Mouse (Mus musculus) frontal cortex, adult (tissue): ENCODE measurements around the gene Hpcal4.
"Not testable (repeated sequence)": the region's sequence is repeated elsewhere in the genome, so short reads cannot be mapped to it uniquely, and the experiment has no call there.

ENCODE experiments used
- ATAC-seq: cut with Nextera tagmentation; 2 replicates; pipeline ENCODE4 v1.9.2; 2017; ENCODE audit warnings: mild to moderate bottlenecking, moderate library complexity, mixed read lengths; ENCODE audit not compliant: low TSS enrichment

The Hpcal4 gene

DNA sequence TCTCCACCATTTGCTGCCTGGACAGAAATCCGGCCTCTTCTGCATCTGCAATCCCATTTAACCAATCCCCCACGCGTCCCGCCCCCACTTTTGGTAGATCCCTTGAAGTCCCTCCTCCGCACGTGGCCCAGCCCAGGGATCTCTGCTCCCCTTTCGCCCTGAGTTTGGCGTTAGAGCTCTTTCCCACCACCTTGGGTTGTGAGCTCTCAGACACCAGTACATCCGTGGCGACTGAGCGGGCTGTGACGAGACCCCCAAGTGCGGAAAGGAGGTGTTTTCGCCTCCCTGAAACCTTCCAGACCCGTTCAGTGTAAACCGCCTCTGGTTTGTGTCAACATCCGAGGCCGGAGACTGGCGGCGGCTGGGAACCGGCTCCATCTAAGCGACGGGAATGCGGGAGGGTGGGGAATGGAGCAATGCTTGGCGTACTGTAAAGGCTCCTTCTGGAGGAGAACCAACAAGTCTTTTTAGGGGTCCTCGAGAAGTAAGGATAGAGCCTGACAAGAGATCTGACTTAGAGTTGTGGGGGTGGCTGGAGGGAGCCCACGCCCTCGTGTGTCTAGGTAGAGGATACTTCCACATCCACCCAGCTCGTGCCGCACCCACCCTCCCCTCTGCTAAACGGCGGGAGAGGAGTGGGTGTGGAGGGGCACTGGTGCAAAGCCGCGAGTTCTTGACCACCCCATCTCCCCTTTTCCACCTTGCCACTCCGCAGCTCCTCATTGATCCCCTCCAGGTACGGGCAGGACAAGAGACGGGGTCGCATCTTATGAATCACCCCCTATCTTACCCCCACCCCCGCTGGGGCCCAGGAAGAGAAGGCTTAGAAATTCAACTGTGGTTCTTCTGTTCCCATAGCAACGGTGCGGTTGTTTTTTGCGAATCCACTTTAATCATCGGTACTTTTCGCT, at the start of gene Hpcal4:
Gene Hpcal4, plus strand, starts transcription at position 900 of the 911 bp plus-strand sequence.
- ATAC-seq: peak; percentile 56

DNA sequence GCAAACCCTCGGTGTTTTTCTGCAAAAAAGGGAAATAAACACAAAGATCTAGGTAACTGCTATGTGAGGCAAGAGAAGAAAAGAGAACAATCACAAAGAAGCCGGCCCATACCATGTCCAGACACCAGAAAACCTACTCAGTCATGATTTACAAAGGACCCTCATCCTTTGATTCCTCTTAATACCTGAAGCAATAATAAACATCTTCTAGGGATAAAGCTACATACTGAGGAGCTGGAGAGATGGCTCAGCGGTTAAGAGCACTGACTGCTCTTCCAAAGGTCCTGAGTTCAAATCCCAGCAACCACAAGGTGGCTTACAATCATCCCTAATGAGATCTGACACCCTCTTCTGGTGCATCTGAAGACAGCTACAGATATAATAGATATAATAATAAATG, 45.5 kb upstream of the Hpcal4 start:
- no peak for ATAC-seq

DNA sequence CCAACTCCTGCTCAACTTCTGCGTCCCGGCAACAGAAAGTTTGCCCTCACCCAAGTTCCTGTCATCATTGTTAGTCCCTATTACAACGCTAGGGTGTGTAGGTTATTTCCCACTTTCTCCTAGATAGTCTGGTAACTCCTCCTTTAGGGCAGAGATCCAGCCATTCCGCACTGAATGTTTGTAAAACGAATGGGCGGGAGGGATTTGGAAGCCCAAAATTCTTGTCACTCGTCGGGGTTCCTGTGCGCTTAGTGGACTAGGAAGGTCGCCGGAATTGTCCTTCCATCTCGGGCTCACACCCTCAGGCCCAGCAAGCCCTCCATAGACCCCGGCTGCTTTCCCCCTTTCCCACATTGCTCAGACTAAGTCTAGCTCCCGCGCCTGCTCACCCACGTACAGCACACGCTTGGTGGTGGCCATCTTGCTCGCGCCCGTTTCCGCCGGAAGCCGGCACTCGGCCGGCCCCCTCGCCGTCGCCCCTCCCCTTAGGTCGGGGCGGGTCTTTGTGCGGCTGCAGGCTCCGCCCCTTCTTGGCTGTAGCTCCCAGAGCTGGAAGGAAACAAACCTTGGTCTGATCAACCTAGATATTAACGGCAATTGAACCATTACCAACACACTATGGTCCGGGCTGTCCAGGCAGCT, 43.4 kb upstream of the Hpcal4 start, which contains the start of gene Ppie:
Gene Ppie, minus strand, starts transcription at position 439 of the 642 bp plus-strand sequence.
- peak; percentile 99 for ATAC-seq

DNA sequence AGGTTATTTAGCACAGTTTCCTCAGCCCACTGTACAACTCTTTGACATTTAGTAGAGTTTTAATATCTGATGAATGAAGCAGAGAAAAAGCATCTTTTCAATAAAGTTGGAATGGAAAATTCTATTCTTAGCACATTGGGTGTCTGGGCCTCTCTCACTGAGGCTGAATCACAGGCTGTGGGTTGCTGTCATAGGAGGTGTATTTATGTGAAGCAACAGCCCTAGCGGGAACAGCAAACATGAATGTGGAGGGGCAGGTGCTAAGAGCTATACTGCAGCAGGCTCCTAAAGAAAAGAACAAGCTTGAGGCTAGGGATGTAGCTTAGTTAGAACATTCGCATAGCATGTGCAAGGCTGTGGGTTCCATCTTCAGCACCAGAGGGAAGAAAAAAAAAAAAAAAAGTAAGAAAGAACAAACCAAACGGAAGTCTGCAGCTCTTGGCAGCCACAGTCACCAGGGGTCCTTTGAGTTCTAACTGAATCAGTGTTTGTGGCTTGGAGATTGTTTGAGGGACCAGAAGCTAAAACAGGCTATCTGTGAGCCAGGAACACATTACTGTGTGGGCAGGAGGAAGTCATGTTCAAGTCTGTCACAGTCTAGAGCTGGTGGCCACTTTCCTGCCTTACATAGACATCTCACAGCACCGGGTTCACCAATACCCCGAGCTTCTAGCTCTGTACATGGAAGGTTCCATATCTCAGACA, 35.4 kb upstream of the Hpcal4 start:
- ATAC-seq: peak; percentile 97

DNA sequence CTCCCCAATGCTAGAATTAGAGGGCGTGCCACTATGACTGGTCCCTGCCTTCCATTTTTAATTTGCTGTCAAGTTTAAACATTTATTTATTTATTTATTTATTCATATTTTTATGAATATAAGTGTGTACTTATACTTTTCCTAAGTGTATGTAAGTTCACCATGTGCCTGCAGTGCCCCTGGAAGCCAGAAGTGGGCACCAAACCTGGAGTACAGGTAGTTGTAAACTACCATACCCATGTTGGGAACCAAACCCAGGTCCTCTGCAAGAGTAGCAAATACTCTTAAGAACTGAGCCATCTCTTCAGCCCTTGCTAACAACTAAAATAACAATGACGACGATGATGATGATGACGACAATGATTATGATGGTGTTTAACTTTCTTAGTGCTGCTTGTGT, 31.0 kb upstream of the Hpcal4 start:
- ATAC-seq: no peak

DNA sequence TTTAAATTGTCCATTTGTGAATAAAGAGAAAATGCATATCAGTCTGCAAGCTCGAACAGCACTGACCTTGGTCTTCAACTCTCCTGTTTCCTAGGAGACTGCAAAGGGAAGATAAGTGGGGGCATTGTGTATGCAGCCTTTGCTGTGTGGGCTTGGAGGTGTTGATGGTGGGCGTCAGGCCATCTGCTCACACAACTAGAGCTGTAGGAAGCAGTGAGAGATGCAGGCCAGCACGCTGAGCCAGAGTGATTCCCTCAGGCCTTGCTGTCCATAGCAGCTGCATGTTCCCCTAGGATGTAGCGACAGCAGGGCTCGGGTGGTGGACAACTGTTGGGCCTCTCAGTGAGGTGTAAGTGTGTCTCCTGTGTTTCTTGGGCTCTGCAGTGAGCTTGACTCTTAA, 30.1 kb upstream of the Hpcal4 start:
- peak; percentile 95 for ATAC-seq

DNA sequence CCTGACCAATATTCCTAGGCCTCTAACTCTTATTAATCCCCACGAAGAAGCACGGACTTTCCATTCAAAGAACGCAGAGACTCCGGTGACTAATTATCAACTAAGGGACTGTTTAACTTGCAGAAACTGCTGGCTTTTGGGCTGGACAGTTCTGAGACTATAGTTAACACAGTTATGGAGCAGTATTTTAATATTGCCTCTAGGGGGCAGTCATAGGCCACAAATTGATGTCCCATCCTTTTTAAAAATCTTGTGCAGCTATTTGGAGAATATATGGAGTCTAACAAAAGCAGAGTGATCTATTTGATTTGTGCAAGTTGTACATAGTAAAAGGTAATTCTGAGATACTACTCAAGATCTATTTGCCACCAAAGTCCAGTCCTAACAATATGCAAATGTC, 28.0 kb upstream of the Hpcal4 start:
- ATAC-seq: peak; percentile 76; the same call in 1 of the 2 replicates

DNA sequence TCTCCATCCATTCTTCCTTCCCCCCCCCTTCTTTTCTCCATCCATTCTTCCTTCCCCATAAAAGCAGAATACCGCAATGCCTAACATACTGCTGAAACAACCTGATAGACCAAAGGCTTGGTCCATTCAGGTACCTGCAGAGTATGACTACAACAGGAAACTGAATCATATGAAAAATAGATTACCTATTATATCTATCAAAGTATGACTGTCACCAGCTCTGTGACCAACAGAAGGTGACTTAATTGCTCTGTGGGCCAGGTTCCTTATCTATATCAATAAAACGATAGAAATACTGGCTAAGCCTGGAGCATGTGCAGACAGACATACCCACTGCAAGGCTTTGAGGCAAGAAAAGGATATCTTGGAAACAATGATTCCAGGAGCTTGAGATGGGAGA, 27.6 kb upstream of the Hpcal4 start:
- ATAC-seq: no peak

DNA sequence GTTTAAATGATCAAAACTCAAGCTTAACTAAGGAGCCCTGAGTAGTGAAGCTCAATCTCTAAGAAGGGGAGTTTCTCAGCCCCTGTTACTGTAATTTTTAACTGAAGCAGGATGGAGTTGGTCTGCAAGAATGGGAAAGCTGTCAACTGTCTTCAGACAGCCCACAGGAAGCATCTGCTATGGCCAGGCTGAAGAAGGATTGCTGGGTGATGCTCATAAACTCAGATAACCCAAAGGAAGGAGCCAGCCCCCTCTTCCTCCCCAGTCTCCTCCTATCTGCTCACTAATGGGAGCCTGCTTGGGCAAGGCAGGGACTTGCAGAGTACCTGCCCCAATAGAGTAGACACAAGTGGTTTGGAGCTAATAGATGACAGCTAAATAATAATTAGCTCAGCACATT, 27.2 kb upstream of the Hpcal4 start:
- no peak for ATAC-seq

DNA sequence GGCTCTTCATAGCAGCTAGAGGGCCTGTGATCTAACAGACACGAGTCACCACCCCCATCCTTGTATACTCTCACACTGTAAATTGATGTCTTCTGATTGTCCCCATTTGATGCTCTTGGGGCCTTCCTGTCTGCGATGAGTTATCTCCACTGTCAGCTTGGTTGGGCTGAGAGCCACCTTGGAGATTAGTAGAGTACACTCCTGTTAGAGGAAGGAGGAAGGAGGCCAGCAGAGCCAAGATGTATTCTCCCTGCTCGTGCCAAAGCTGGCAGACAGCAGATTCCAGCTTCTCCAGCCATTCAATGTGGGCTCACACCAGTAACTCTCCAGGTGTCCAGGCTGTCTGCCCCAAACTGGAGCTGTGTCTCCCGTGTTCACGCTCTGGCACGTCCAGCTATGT, 22.5 kb upstream of the Hpcal4 start:
- no peak for ATAC-seq

DNA sequence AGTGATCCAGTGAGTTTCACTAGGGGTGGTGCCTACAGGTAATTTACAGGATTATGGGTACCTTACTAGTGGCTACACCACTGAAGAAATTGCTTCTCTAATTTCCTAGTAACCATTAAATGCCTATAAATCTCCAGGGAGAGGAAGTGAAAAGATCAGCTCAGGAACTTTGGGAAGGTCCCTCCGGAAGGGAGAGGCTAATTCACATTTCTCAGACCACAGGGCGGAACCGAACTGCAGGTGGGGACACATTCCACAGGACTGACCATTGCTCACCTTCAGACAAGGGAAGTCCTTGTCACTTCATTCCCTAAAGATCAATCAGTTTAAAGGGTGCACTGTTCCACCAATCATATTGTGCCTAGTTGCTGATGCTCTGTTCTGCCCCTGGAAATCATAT, 21.8 kb upstream of the Hpcal4 start:
- ATAC-seq: not testable (repeated sequence)

DNA sequence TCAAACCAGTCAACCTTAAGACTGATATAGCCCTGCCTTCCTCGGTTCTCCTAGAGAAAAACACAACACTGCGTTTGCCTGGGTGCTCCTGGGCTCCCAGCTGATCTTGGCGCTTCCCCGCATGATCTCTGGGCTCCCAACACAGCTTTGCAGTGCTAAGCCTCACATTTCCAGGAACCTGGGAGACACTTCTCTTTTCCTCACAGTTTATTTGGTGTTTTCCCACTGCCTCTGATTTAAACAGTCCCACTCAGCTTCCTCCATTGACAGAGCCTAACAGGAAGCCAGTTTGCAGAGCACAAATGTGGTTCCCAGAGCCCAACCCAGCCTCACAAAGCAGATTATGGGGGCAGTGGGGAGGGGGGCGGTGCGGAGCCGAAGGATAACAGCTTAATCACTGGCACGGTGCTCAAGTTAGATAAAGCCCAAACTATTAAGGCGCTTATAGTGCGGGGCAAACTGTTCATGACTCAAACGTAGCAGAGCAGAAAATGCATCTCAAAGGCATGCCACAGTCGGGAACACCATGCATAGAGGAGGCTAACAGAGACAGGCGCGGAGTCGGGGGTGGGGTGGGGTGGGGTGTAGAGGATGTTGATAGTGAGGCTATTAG, 20.6 kb upstream of the Hpcal4 start:
- peak; percentile 34; the same call in 1 of the 2 replicates for ATAC-seq

DNA sequence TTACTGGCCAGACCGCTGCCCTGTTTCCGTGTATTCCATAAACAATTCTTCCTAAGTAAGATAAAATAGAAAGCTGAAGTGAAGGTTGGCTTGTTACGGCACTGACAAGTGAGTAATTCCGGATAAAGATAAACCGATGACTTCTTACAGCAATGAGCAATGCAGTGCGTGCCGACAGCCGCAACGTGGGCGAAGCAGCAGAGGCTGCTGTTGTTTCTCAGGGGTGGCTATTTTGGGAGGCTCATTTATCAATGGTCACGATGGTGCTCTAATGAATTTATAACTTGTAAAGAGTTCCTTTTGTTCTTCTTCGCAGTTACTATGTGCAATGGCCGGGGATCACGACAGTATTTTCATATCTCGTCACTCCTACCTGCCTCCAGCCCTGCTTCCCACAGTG, 18.9 kb upstream of the Hpcal4 start:
- peak; percentile 76; the same call in 1 of the 2 replicates for ATAC-seq

DNA sequence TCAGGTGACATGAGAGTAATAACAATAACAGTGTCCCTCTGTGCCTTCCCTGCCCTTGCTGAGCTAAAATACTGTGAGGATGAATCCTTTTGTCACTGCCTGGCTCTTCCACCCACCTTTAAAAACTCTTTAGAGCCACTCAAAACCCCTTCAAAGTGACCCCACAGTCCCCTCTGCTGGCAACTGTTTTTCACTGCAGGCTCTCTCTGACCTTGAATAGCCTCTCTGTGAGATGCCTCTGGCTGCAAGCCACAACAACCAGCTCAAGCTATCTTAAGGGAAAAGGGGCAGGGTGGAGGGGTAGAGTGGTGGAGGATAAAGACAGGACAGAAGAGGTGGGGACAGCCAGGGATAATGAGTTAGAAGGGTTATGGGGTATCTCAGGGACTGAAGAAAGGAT, 11.2 kb upstream of the Hpcal4 start:
- ATAC-seq: no peak

DNA sequence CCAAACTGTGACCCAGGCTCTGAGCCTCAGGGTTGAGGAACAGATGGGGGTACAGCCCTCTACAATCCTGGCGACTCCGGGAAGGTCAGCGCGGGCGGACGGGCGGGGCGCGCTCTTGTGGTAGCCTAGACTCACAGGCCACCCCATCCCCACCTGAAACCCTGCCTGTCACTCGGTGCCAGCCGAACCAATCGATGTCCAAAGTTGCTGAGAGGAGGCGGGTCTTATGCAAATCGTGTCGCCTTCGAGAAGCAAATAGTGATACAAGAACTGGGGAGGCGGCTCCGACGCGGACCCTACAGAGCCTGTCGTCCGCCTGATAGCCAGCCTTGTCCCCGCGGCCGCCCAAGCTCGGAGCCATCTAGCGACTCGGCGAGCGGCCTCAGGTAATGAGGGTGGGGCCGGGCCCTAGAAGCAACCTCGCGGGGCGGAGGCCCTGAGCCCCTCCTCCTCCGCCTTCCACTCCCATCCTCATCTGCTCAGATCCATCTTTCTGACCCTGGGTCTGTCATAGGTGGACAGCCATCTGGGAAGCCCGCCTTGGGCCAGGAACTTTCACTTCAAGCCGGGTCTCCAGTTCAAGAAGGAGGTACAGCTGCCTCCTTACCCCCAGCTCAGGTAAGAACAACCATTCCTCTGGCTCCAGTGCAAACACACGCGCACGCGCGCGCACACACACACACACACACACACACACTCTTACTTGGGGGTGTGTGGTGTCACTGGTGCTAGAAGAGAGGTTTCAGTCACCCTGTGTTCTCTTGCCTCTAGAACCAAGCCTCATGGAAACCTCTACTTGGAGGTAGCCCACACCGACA, 421 bp downstream of the Hpcal4 start:
- ATAC-seq: peak; percentile 75

DNA sequence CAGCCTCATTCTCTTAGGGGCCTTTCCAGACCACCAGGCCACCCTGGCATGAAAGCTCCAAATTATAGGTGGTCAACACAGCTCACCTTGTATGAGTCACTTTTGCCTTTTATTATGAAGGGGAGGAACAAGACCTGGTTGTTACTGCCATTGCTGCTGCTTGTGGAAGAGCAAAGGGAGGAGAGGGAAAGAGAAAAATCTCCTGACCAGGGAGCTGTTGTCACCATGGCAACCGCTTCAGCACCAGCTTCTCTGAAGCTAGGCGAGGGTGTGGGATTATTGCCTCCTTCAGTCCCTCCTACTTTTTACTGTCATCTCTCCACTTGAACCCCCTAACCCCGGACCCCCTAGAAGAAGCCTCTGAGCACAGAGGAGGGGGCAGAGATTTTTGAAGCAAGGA, 1.8 kb downstream of the Hpcal4 start:
- peak; percentile 42; the same call in 1 of the 2 replicates for ATAC-seq

DNA sequence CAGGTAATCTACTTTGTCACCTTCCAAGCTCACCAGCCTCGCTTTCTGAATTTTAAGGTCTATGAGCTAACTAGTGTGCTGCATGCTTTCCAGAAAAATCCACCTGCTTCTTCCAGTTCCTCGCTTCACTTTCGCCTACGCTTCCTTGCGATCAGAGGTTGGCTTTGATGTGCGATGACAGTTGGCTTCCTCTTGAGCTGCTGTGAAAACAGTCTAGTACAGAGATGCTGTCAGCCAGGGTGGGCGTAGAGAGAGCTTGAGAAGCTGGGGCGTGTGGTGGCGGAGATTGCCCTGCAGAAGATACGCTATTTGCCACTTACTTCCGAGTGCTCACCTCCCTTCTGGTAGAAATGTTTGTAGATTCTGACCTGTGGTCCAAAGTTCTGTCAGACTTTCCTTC, 9.3 kb downstream of the Hpcal4 start:
- peak; percentile 83 for ATAC-seq

DNA sequence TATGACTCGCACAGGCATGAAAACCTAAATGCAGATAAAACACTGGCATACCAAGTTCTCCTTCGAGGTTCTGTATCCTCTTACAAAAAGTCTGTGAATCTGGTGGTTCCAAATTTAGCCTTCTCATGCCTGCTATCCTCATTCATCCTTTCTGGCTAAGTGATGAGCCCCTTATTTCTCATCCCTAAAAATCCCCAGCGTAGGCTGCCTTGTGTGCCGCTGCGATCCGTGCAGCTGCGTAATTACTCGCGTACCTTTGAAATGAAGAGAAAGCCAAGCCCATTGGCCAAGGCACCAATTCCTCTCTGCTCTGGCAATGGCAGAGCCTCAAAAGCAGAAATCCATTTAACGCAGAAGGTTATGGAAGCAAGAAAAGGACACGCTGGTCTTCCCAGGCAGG, 10.8 kb downstream of the Hpcal4 start:
- ATAC-seq: peak; percentile 48

DNA sequence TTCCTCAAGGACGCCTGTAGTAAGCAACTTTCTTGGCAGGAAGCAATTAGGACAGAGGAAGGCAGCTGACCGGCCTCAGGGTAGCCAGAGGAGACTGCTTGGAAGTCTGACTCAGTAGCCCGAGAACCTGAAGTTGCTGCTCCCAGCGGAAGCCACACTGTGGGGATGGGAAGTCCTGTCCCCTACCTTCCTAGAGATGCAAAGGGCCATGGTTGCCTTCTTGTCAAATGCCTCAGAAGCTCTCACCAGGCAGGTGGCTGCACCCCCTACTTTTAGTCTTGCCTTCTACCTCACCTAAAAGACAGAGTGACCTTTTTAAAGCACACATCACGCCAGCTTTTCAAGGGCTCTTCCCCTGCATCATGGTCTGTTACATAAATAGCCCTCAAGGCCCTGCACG, 13.7 kb downstream of the Hpcal4 start:
- no peak for ATAC-seq

DNA sequence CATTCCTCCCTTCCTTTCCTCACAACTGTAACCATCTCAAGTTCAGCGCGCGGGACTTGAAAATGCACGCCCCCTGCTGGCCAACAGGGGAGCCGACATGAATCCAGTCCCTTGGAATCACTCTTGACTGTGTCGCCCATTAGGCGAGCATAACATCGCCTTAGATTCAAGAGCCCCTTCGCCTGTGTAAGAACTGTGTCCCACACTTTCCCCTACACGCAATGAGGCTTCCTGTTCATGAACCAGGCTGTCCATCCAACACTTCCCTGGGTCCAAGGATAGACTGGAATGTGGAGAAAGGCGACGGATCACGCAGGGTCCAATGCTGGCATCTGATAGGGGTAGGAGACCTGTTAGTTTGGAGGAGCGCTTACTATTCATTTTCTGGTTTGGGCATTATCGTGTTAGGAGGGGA, 17.8 kb downstream of the Hpcal4 start:
- peak; percentile 75 for ATAC-seq
